Mouse (Mus musculus): ENCODE results near the gene Nmrk1.
"Not testable (repeated sequence)": the region's sequence is repeated elsewhere in the genome, so short reads cannot be mapped to it uniquely, and the experiment has no call there.

Nmrk1 gene

GRCm38 (mm10) chr19:18631644-18632219 lies at the start of gene Nmrk1, which contains the start of gene Ostf1:
Gene Nmrk1, plus strand, starts transcription at chr19:18631950.
Gene Ostf1, minus strand, starts transcription at chr19:18631823.
- peak; percentile 95 for DNase-seq (ENCODE audit: low read depth, low spot score)
- H3K36me3 ChIP-seq (ENCODE audit: control insufficient read depth, insufficient read depth, low read length, poor library complexity, severe bottlenecking), result no peaks in the 10 kb centered on the region
- no peaks in the 10 kb centered on the region for H3K27me3 ChIP-seq (ENCODE audit: control insufficient read depth, insufficient read depth, low read length, poor library complexity, severe bottlenecking)

DNA sequence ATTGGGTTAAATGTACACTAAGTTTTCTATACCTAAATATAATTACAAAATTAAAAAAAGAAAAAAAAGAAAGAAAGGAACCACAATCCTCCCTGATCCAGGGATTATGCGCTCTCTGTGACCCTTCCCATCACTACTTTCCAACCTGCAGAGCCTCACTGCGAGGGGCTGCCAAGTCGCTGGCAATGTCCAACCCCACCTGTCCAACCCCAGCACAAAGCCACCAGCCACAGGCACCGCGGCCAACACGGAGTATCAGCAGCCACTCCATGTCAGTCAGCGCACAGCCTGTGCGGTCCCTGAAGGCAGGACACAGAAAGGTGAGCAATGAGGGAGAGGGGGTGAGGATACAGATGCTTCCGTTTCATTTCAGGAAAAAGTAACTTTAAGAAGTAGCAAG lies 49.5 kb upstream of the Nmrk1 start:
- Histone ChIP-seq H3K36me3 (ENCODE audit: control insufficient read depth, insufficient read depth, low read length, poor library complexity, severe bottlenecking) (peaks cover 15% of the 10 kb centered on the region), H3K27me3 (ENCODE audit: control insufficient read depth, insufficient read depth, low read length, poor library complexity, severe bottlenecking) (no peaks in the 10 kb centered on the region)
- no peak for DNase-seq (ENCODE audit: low read depth, low spot score)

GRCm38 (mm10) chr19:18582887-18583286 lies 48.9 kb upstream of the Nmrk1 start:
- no peaks in the 10 kb centered on the region for H3K27me3 ChIP-seq (ENCODE audit: control insufficient read depth, insufficient read depth, low read length, poor library complexity, severe bottlenecking)
- DNase-seq (ENCODE audit: low read depth, low spot score), result no peak
- peaks cover 18% of the 10 kb centered on the region for H3K36me3 ChIP-seq (ENCODE audit: control insufficient read depth, insufficient read depth, low read length, poor library complexity, severe bottlenecking)

DNA sequence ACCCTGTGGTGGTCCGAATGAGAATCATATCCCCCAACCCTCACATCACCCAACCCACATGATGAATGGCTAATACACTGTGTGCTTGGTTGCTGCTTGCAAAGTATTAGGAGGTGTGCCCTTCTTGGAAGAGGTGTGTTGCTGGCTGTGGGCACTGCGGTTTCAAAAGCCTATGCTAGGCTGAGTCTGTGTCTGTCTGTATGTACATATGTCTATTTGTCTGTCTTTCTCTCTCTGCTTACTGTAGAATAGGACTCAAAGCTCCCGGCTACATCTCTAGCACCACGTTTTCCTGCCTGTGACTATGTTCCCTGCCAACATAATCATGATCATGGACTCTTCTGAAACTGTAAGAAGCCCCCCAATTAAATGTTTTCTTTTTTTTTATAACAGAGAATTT lies 48.0 kb upstream of the Nmrk1 start:
- no peak for DNase-seq (ENCODE audit: low read depth, low spot score)
- Histone ChIP-seq H3K36me3 (ENCODE audit: control insufficient read depth, insufficient read depth, low read length, poor library complexity, severe bottlenecking) (peaks cover 18% of the 10 kb centered on the region), H3K27me3 (ENCODE audit: control insufficient read depth, insufficient read depth, low read length, poor library complexity, severe bottlenecking) (no peaks in the 10 kb centered on the region)

- Histone ChIP-seq H3K36me3 (ENCODE audit: control insufficient read depth, insufficient read depth, low read length, poor library complexity, severe bottlenecking) (peaks cover 20% of the 10 kb centered on the region), H3K27me3 (ENCODE audit: control insufficient read depth, insufficient read depth, low read length, poor library complexity, severe bottlenecking) (no peaks in the 10 kb centered on the region)
- DNase-seq (ENCODE audit: low read depth, low spot score), result no peak
Measured at GRCm38 (mm10) chr19:18584621-18585020, 47.1 kb upstream of the Nmrk1 start.

GRCm38 (mm10) chr19:18587118-18587517 lies 44.6 kb upstream of the Nmrk1 start:
- Histone ChIP-seq H3K27me3 (ENCODE audit: control insufficient read depth, insufficient read depth, low read length, poor library complexity, severe bottlenecking) (no peaks in the 10 kb centered on the region), H3K36me3 (ENCODE audit: control insufficient read depth, insufficient read depth, low read length, poor library complexity, severe bottlenecking) (peaks cover 22% of the 10 kb centered on the region)
- DNase-seq (ENCODE audit: low read depth, low spot score), result no peak

- peak; percentile 62 for DNase-seq (ENCODE audit: low read depth, low spot score)
- H3K36me3 ChIP-seq (ENCODE audit: control insufficient read depth, insufficient read depth, low read length, poor library complexity, severe bottlenecking), result peaks cover 25% of the 10 kb centered on the region
- H3K27me3 ChIP-seq (ENCODE audit: control insufficient read depth, insufficient read depth, low read length, poor library complexity, severe bottlenecking), result no peaks in the 10 kb centered on the region
Measured at GRCm38 (mm10) chr19:18588243-18588642, 43.5 kb upstream of the Nmrk1 start.

- not testable (repeated sequence) for H3K27me3 ChIP-seq (ENCODE audit: control insufficient read depth, insufficient read depth, low read length, poor library complexity, severe bottlenecking); DNase-seq (ENCODE audit: low read depth, low spot score)
- H3K36me3 ChIP-seq (ENCODE audit: control insufficient read depth, insufficient read depth, low read length, poor library complexity, severe bottlenecking), result peaks cover 25% of the 10 kb centered on the region
Measured at GRCm38 (mm10) chr19:18588801-18589200, 42.9 kb upstream of the Nmrk1 start.

DNA sequence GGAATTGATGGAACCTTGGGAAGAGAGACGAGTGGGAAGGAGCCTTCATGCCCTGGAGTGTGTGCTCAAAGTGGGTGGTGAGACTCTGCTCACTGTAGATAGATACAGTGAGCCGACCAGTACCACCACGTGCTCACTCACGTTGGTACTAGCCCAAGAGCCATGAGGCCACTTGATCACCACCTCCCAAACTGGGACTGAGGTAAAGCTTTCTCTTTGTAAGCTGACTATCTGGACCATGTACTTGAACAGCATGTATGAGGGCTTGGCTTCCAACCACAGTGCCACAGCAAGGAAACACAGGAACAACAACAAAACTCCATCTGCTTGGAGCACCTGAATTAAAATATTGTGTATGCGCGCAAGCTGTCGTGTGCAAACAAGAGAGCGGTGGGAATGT lies 42.5 kb upstream of the Nmrk1 start:
- H3K36me3 ChIP-seq (ENCODE audit: control insufficient read depth, insufficient read depth, low read length, poor library complexity, severe bottlenecking), result peaks cover 23% of the 10 kb centered on the region
- H3K27me3 ChIP-seq (ENCODE audit: control insufficient read depth, insufficient read depth, low read length, poor library complexity, severe bottlenecking), result no peaks in the 10 kb centered on the region
- no peak for DNase-seq (ENCODE audit: low read depth, low spot score)

DNA sequence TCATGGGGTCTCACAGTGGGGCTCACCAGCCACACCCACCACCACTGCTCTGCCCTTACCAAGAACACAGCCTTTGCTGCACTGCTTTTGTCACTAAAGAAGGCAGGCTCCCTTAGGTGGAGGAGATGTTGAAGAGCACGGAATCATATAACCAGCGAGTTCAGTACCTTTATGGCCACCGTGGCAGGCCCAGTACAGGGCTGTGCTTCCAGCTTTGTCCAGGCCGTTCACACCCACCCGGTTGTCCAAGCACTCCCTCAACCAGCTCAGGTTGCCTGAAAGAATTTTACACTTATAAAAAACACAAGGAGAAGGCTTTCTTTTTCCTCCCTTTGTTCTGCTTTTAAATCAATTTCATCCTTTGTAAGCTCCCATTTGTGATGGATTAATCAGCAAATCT lies 41.5 kb upstream of the Nmrk1 start:
- Histone ChIP-seq H3K27me3 (ENCODE audit: control insufficient read depth, insufficient read depth, low read length, poor library complexity, severe bottlenecking) (no peaks in the 10 kb centered on the region), H3K36me3 (ENCODE audit: control insufficient read depth, insufficient read depth, low read length, poor library complexity, severe bottlenecking) (peaks cover 25% of the 10 kb centered on the region)
- DNase-seq (ENCODE audit: low read depth, low spot score), result no peak

- DNase-seq (ENCODE audit: low read depth, low spot score), result no peak
- no peaks in the 10 kb centered on the region for H3K27me3 ChIP-seq (ENCODE audit: control insufficient read depth, insufficient read depth, low read length, poor library complexity, severe bottlenecking)
- peaks cover 21% of the 10 kb centered on the region for H3K36me3 ChIP-seq (ENCODE audit: control insufficient read depth, insufficient read depth, low read length, poor library complexity, severe bottlenecking)
Measured at GRCm38 (mm10) chr19:18590942-18591354, 40.8 kb upstream of the Nmrk1 start.

- DNase-seq (ENCODE audit: low read depth, low spot score), result no peak
- no peaks in the 10 kb centered on the region for H3K27me3 ChIP-seq (ENCODE audit: control insufficient read depth, insufficient read depth, low read length, poor library complexity, severe bottlenecking)
- peaks cover 11% of the 10 kb centered on the region for H3K36me3 ChIP-seq (ENCODE audit: control insufficient read depth, insufficient read depth, low read length, poor library complexity, severe bottlenecking)
Measured at GRCm38 (mm10) chr19:18592919-18593318, 38.8 kb upstream of the Nmrk1 start.

- DNase-seq (ENCODE audit: low read depth, low spot score), result no peak
- Histone ChIP-seq H3K36me3 (ENCODE audit: control insufficient read depth, insufficient read depth, low read length, poor library complexity, severe bottlenecking) (peaks cover 10% of the 10 kb centered on the region), H3K27me3 (ENCODE audit: control insufficient read depth, insufficient read depth, low read length, poor library complexity, severe bottlenecking) (no peaks in the 10 kb centered on the region)
Measured at GRCm38 (mm10) chr19:18593722-18594121, 38.0 kb upstream of the Nmrk1 start.

DNA sequence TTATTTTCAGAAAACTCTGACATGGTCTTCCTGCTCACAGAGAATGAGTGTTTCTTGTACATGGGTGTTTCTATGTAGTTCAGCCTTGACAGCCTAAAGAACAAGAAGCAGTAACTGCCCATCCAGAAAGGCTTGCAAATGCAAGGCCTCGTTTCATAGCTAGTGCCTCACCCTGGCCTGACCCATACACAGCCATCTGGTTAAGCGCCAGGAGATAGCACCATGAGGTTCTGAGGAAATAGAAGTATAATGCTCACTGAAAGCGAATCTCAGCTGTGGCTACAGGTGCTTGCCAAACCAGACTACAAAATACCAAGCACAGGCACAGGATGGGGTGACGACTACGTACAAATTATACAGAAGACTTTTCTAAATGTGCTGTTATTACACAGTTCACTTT lies 34.9 kb upstream of the Nmrk1 start:
- no peak for DNase-seq (ENCODE audit: low read depth, low spot score)
- H3K27me3 ChIP-seq (ENCODE audit: control insufficient read depth, insufficient read depth, low read length, poor library complexity, severe bottlenecking), result no peaks in the 10 kb centered on the region
- H3K36me3 ChIP-seq (ENCODE audit: control insufficient read depth, insufficient read depth, low read length, poor library complexity, severe bottlenecking), result peaks cover 8% of the 10 kb centered on the region

GRCm38 (mm10) chr19:18597772-18598171 lies 34.0 kb upstream of the Nmrk1 start:
- Histone ChIP-seq H3K36me3 (ENCODE audit: control insufficient read depth, insufficient read depth, low read length, poor library complexity, severe bottlenecking) (peaks cover 5% of the 10 kb centered on the region), H3K27me3 (ENCODE audit: control insufficient read depth, insufficient read depth, low read length, poor library complexity, severe bottlenecking) (no peaks in the 10 kb centered on the region)
- no peak for DNase-seq (ENCODE audit: low read depth, low spot score)

DNA sequence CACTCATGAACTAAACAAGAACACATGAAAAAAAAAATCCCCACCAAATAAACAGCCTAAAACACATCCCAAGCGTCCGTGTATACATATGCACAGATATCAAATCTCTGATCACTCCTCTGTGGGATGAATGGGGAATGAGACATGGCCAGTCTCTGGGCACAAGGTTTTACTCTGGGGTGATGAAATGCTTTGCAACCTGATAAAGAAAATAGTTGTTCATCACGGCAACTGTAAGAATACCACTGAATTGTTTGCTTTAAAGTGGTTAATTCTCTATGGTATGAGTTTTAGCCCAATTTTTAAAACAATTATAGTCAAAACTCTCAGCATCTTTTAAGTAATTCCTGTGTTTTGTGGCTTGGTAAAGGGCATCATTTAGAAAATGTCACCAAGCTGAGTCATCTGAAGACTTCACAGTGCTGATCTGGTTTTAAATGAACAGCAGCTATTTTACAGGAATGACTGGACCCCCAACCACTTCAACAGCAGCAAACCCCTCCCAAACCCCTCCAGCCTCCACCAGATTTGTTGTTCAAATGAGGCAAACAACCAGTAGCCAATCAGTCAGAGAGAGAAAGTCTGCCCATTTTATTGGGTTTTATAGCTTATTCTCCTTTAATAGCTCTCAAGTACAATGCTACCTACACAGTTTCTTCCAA lies 33.4 kb upstream of the Nmrk1 start:
- Histone ChIP-seq H3K36me3 (ENCODE audit: control insufficient read depth, insufficient read depth, low read length, poor library complexity, severe bottlenecking) (peaks cover 4% of the 10 kb centered on the region), H3K27me3 (ENCODE audit: control insufficient read depth, insufficient read depth, low read length, poor library complexity, severe bottlenecking) (no peaks in the 10 kb centered on the region)
- no peak for DNase-seq (ENCODE audit: low read depth, low spot score)

Measured in splenic B cell, adult 2 months (primary cell).